In genomic region chr5:130023767-130024539, GRCm38 (mm10) we compare ENCODE assay signal across 1 mouse cellular context.
TF ChIP-seq lines count a peak whose summit lies in the region.

No protein-coding gene starts in this region.

TF ChIP-seq in MEL, 35 proteins besides CTCF, POLR2A, EP300 and RAD21 (continued from another document):
- no peak for TF ChIP-seq MAX (IDR thresholded peaks at IDR 0.05; ENCODE audit: low read length)
- TF ChIP-seq NELFE (IDR thresholded peaks at IDR 0.05; ENCODE audit: low read depth, low read length), result peak; percentile 52
- TF ChIP-seq ZNF384 (IDR thresholded peaks at IDR 0.05; ENCODE audit: low read depth, low read length), result peak; percentile 79
- TF ChIP-seq USF2 (IDR thresholded peaks at IDR 0.05; ENCODE audit: borderline replicate concordance in 1 of 2, insufficient read depth in 1 of 2, low read depth in 1 of 2, low read length in 2 of 2), result no peak
- TF ChIP-seq CHD2 (IDR thresholded peaks at IDR 0.05; ENCODE audit: low read length), result no peak
- peak; percentile 67 for TF ChIP-seq SIN3A (IDR thresholded peaks at IDR 0.05; ENCODE audit: low read length)
- TF ChIP-seq POLR2AphosphoS2 (IDR thresholded peaks at IDR 0.05; ENCODE audit: low read length), result 0 out of 2 replicates have a peak, but pooled peaks have one; percentile 29
- peak; percentile 37; the same call in 1 of the 2 replicates for TF ChIP-seq TCF12 (IDR thresholded peaks at IDR 0.05; ENCODE audit: low read depth, low read length)
- TF ChIP-seq GATA1 (IDR thresholded peaks at IDR 0.05; ENCODE audit: low read depth, low read length), result peak; percentile 71
- peak; percentile 39; the same call in 1 of the 2 replicates for TF ChIP-seq TBP (IDR thresholded peaks at IDR 0.05; ENCODE audit: low read depth, low read length)
- no peak for TF ChIP-seq POLR2AphosphoS5 (IDR thresholded peaks at IDR 0.05; ENCODE audit: borderline replicate concordance, low read depth, low read length)
